Mouse (Mus musculus) myocyte (in vitro differentiated cells): ENCODE results near the gene Cpox.

Experiments used
- CEBPB ChIP-seq: IDR thresholded peaks from 2 replicates; pipeline ENCODE4 v1.6.1; 2011; ENCODE audit warnings: mild to moderate bottlenecking, moderate library complexity; ENCODE audit not compliant: poor library complexity, insufficient read depth, severe bottlenecking
- MAX ChIP-seq: IDR thresholded peaks from one replicate; pipeline ENCODE4 v1.6.1; 2011; ENCODE audit warnings: low read depth, mild to moderate bottlenecking, control low read depth
- POLR2A ChIP-seq: IDR thresholded peaks from one replicate; pipeline ENCODE4 v1.6.1; 2011; ENCODE audit warnings: low read depth, mild to moderate bottlenecking, control low read depth, moderate library complexity; ENCODE audit not compliant: insufficient read length
- POLR2AphosphoS2 ChIP-seq: IDR thresholded peaks from one replicate; pipeline ENCODE4 v1.6.1; 2011; ENCODE audit warnings: low read depth, control low read depth; ENCODE audit not compliant: insufficient read length
- REST ChIP-seq: IDR thresholded peaks from one replicate; pipeline ENCODE4 v1.6.1; 2011; ENCODE audit warnings: mild to moderate bottlenecking, control low read depth, moderate library complexity; ENCODE audit not compliant: insufficient read depth, insufficient read length
- TCF3 ChIP-seq: IDR thresholded peaks from one replicate; pipeline ENCODE4 v1.6.1; 2011; ENCODE audit warnings: low read depth, control low read depth; ENCODE audit not compliant: insufficient read length
- USF1 ChIP-seq: IDR thresholded peaks from one replicate; pipeline ENCODE4 v1.6.1; 2011; ENCODE audit warnings: low read depth, mild to moderate bottlenecking, control low read depth, moderate library complexity

DNA sequence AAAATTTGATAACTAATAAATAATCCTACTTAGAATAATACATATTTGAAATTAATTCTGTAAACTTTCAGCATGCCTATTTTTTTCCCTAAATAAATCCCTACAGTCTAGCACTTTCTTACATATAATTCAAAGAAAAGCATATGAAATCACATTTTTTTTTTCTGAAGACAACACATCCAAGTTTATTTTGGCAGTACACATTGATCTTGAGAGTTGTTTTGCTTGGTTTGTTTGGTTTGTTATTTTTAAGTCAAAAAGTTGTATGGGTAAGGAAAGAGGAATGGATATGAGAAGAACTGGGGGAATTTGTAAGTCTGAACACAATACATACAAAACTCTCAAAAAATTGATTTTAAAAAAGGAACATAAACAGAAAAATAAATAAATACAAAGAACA lies 14.3 kb upstream of the Cpox start:
- no peak for TF ChIP-seq POLR2A
- no peak for TF ChIP-seq CEBPB
- no peak for TF ChIP-seq MAX
- TF ChIP-seq USF1 = no peak
- no peak for TF ChIP-seq REST
- no peak for TF ChIP-seq POLR2AphosphoS2
- TF ChIP-seq TCF3 = no peak
